ENCODE assay signal across 8 mouse cellular contexts in the genomic region with DNA sequence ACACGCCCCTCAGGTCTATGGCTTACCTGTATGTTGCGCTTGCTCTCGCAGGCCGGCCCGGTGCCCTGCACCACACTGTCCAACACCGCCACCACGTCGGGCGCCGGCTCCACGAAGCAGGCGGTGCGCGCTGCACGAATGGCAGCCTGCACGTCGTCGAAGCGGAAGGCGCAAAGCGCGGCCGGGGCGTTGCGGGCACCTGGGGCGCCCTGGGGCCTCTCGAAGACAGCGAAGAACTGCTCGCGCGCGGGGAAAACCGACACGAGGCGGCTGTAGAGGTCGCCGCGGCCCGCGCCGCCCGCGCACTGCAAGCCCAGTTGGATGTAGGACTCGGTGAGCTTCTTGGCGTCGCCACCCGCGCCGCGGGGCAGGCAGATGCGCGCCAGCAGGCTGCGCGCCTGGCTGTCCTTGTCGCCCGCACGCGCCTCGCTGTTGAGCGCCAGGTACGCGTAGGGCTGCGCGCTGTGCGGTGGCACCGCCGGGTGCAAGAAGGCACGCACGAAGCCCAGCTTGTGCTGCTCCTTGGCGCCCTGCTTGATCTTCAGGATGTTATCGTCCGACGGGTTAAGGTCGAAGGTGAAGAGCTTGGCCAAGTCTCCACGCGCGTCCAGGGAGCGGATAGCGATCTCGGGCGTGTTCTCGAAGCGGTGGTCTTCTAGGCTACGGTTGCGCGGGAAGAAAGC. TPM values are rescaled to one million over a fixed set of nuclear protein-coding genes. Genes with fewer than 3 reads are reported as not detected.
DNase-seq lines count a peak whose midpoint lies in the region; ATAC-seq lines count a peak whose summit lies in the region.

No protein-coding gene starts in this region.

- no peak for DNase-seq in heart, adult 9 months (ENCODE audit: low spot score in 2 of 2)
- peak; percentile 47 for DNase-seq in MN1 (ENCODE audit: low spot score)
- DNase-seq in limb, embryonic 11.5 days (ENCODE audit: low spot score): no peak
- DNase-seq in spleen, adult 12 weeks (ENCODE audit: low spot score): no peak
- no peak for DNase-seq in ovary, postnatal 36 days (ENCODE audit: low spot score)

- H3K4me3 ChIP-seq in heart, embryonic 12.5 days: peak overlapping the region; percentile 58
- peak overlapping the region; percentile 65 for H3K4me3 ChIP-seq in embryonic facial prominence, embryonic 15.5 days (replicated peaks)
- peak overlapping the region; percentile 43 for H3K4me3 ChIP-seq in limb, embryonic 11.5 days (ENCODE audit: low read depth, low read length)
- peak overlapping the region; percentile 53 for H3K4me3 ChIP-seq in neural tube, embryonic 13.5 days

- peaks cover 23% of the 10 kb centered on the region for H3K27me3 ChIP-seq in heart, embryonic 12.5 days (replicated peaks)
- peaks cover 17% of the 10 kb centered on the region for H3K27me3 ChIP-seq in embryonic facial prominence, embryonic 15.5 days
- peaks cover 25% of the 10 kb centered on the region for H3K27me3 ChIP-seq in limb, embryonic 11.5 days (ENCODE audit: control insufficient read depth, insufficient read depth, low read length)
- peaks cover 56% of the 10 kb centered on the region for H3K27me3 ChIP-seq in neural tube, embryonic 13.5 days

- peaks cover 13% of the 10 kb centered on the region for H3K9me3 ChIP-seq in heart, embryonic 12.5 days (replicated peaks)
- no peaks in the 10 kb centered on the region for H3K9me3 ChIP-seq in embryonic facial prominence, embryonic 15.5 days (replicated peaks)
- H3K9me3 ChIP-seq in limb, embryonic 11.5 days (ENCODE audit: control insufficient read depth, low read length): no peaks in the 10 kb centered on the region
- no peaks in the 10 kb centered on the region for H3K9me3 ChIP-seq in neural tube, embryonic 13.5 days

- WGBS in heart, embryonic 12.5 days: under 1% methylated on average over 86 of the region's 86 CpGs
- WGBS in embryonic facial prominence, embryonic 15.5 days: 1% methylated on average over 86 of the region's 86 CpGs
- WGBS in limb, embryonic 11.5 days: 3% methylated on average over 86 of the region's 86 CpGs
- WGBS in neural tube, embryonic 13.5 days: 3% methylated on average over 86 of the region's 86 CpGs

- H3K9ac ChIP-seq in heart, embryonic 12.5 days: peak overlapping the region; percentile 82
- H3K9ac ChIP-seq in embryonic facial prominence, embryonic 15.5 days: peak overlapping the region; percentile 57
- peak overlapping the region; percentile 41 for H3K9ac ChIP-seq in limb, embryonic 11.5 days (ENCODE audit: low read length)
- H3K9ac ChIP-seq in neural tube, embryonic 13.5 days: peak overlapping the region; percentile 70

- peaks cover 73% of the 10 kb centered on the region for H3K4me1 ChIP-seq in heart, embryonic 12.5 days (replicated peaks)
- H3K4me1 ChIP-seq in embryonic facial prominence, embryonic 15.5 days: peaks cover 84% of the 10 kb centered on the region
- peaks cover 31% of the 10 kb centered on the region for H3K4me1 ChIP-seq in limb, embryonic 11.5 days (ENCODE audit: control insufficient read depth, insufficient read depth, low read length)
- peaks cover 73% of the 10 kb centered on the region for H3K4me1 ChIP-seq in neural tube, embryonic 13.5 days (replicated peaks)

- ATAC-seq in heart, embryonic 12.5 days (ENCODE audit: insufficient number of reproducible peaks, low FRiP score): no peak
- no peak for ATAC-seq in embryonic facial prominence, embryonic 15.5 days (ENCODE audit: insufficient number of reproducible peaks, low FRiP score, low TSS enrichment, low read depth)
- ATAC-seq in limb, embryonic 11.5 days (ENCODE audit: insufficient number of reproducible peaks, low FRiP score, low TSS enrichment, low read depth): no peak
- ATAC-seq in neural tube, embryonic 13.5 days (ENCODE audit: low read depth): no peak

- H3K36me3 ChIP-seq in heart, embryonic 12.5 days: no peaks in the 10 kb centered on the region
- no peaks in the 10 kb centered on the region for H3K36me3 ChIP-seq in embryonic facial prominence, embryonic 15.5 days
- H3K36me3 ChIP-seq in limb, embryonic 11.5 days (ENCODE audit: control insufficient read depth, insufficient read depth, low read length): no peaks in the 10 kb centered on the region
- H3K36me3 ChIP-seq in neural tube, embryonic 13.5 days: no peaks in the 10 kb centered on the region

- peak overlapping the region; percentile 84 for H3K27ac ChIP-seq in heart, embryonic 12.5 days (ENCODE audit: poor library complexity, severe bottlenecking)
- H3K27ac ChIP-seq in embryonic facial prominence, embryonic 15.5 days (replicated peaks): peak overlapping the region; percentile 75
- H3K27ac ChIP-seq in limb, embryonic 11.5 days (replicated peaks; ENCODE audit: low read depth, low read length): no peak overlapping the region; the same call in 1 of the 2 replicates
- peak overlapping the region; percentile 64 for H3K27ac ChIP-seq in neural tube, embryonic 13.5 days (replicated peaks)

- peak overlapping the region; percentile 75 for H3K4me2 ChIP-seq in heart, embryonic 12.5 days
- H3K4me2 ChIP-seq in embryonic facial prominence, embryonic 15.5 days (replicated peaks): peak overlapping the region; percentile 92
- H3K4me2 ChIP-seq in limb, embryonic 11.5 days (ENCODE audit: low read depth, severe bottlenecking): peak overlapping the region; percentile 85
- H3K4me2 ChIP-seq in neural tube, embryonic 13.5 days: peak overlapping the region; percentile 82

RNA-seq across cellular contexts. Expression of gene Plxnd1, which starts 1.2 kb away (rescaled TPM):
- 60.8 and 80.5 TPM in 2 replicates for polyA plus RNA-seq in heart, embryonic 12.5 days (2016; fragmentation: Nextera tagmentation; extraction: Ambion mirVana)
- 29.4 and 33.5 TPM in 2 replicates for polyA plus RNA-seq in embryonic facial prominence, embryonic 15.5 days (2015; fragmentation: Nextera tagmentation; extraction: Ambion mirVana)
- polyA plus RNA-seq in limb, embryonic 11.5 days (2014; fragmentation: Nextera tagmentation; extraction: Ambion mirVana): 19.6 and 26.5 TPM in 2 replicates
- polyA plus RNA-seq in neural tube, embryonic 13.5 days (2015; fragmentation: Nextera tagmentation; extraction: Ambion mirVana): 13.5 and 17.8 TPM in 2 replicates

RNA-seq across cellular contexts. Expression of gene H1foo, which starts 48.9 kb away (rescaled TPM):
- polyA plus RNA-seq in heart, embryonic 12.5 days (2016; fragmentation: Nextera tagmentation; extraction: Ambion mirVana): not detected in 2 replicates
- not detected in 2 replicates for polyA plus RNA-seq in embryonic facial prominence, embryonic 15.5 days (2015; fragmentation: Nextera tagmentation; extraction: Ambion mirVana)
- not detected in 2 replicates for polyA plus RNA-seq in limb, embryonic 11.5 days (2014; fragmentation: Nextera tagmentation; extraction: Ambion mirVana)
- polyA plus RNA-seq in neural tube, embryonic 13.5 days (2015; fragmentation: Nextera tagmentation; extraction: Ambion mirVana): not detected in 2 replicates
